Mouse (Mus musculus) neural tube, embryonic 11.5 days (tissue): ENCODE measurements at regions not wholly inside any gene's neighbourhood (a gene's known extent, or its start where the extent isn't known, plus 50 kb on each side); places are given as distances from the start of the nearest gene placed in this dataset.
A peak's percentile ranks its signal among the peaks of the same experiment; 100 is the strongest.

Experiments
- ATAC-seq: fragments of 200-750 bp; cut with Nextera tagmentation; 2 replicates; pipeline ENCODE4 v1.8.0; 2017; ENCODE audit warnings: moderate number of reproducible peaks, mild to moderate bottlenecking, moderate TSS enrichment, moderate library complexity; ENCODE audit not compliant: insufficient read depth, low FRiP score, low TSS enrichment
- DNase-seq: peaks from one replicate; pipeline ENCODE4 v3.0.0-alpha.2; 2015; ENCODE audit warnings: low spot score
- H3K27ac ChIP-seq: fragments of 300-500 bp; sonication (generic); 2 replicates; pipeline ENCODE4 v1.5.1; 2014; ENCODE audit warnings: low read depth, mild to moderate bottlenecking, low read length
- H3K27me3 ChIP-seq: fragments of 300-500 bp; sonication (generic); 2 replicates; pipeline ENCODE4 v1.6.1; 2014; ENCODE audit warnings: mild to moderate bottlenecking, low read length, mixed read lengths; ENCODE audit not compliant: control insufficient read depth, insufficient read depth
- H3K36me3 ChIP-seq: fragments of 300-500 bp; sonication (generic); 2 replicates; pipeline ENCODE4 v1.6.1; 2014; ENCODE audit warnings: mild to moderate bottlenecking, low read length, moderate library complexity, mixed read lengths; ENCODE audit not compliant: control insufficient read depth, insufficient read depth
- H3K4me1 ChIP-seq: fragments of 300-500 bp; sonication (generic); 2 replicates; pipeline ENCODE4 v1.6.1; 2014; ENCODE audit warnings: low read length, mixed read lengths; ENCODE audit not compliant: control insufficient read depth, insufficient read depth
- H3K4me2 ChIP-seq: fragments of 300-500 bp; sonication (generic); 2 replicates; pipeline ENCODE4 v1.6.1; 2014; ENCODE audit warnings: low read depth, mild to moderate bottlenecking, moderate library complexity
- H3K4me3 ChIP-seq: fragments of 300-500 bp; sonication (generic); 2 replicates; pipeline ENCODE4 v1.5.1; 2014; ENCODE audit warnings: low read depth, low read length
- H3K9ac ChIP-seq: fragments of 300-500 bp; sonication (generic); 2 replicates; pipeline ENCODE4 v1.6.1; 2014; ENCODE audit warnings: mild to moderate bottlenecking, low read length
- H3K9me3 ChIP-seq: fragments of 300-500 bp; sonication (generic); 2 replicates; pipeline ENCODE4 v1.6.1; 2016; ENCODE audit warnings: low read length; ENCODE audit not compliant: control insufficient read depth
- WGBS: fragments of 180-500 bp; shearing (Covaris S2); extraction: QIAGEN DNeasy Blood & Tissue Kit; methylation state at CpG from one replicate; pipeline ENCODE4 v1.1.7; 2014; 5-methylcytosine and 5-hydroxymethylcytosine counted together

DNA sequence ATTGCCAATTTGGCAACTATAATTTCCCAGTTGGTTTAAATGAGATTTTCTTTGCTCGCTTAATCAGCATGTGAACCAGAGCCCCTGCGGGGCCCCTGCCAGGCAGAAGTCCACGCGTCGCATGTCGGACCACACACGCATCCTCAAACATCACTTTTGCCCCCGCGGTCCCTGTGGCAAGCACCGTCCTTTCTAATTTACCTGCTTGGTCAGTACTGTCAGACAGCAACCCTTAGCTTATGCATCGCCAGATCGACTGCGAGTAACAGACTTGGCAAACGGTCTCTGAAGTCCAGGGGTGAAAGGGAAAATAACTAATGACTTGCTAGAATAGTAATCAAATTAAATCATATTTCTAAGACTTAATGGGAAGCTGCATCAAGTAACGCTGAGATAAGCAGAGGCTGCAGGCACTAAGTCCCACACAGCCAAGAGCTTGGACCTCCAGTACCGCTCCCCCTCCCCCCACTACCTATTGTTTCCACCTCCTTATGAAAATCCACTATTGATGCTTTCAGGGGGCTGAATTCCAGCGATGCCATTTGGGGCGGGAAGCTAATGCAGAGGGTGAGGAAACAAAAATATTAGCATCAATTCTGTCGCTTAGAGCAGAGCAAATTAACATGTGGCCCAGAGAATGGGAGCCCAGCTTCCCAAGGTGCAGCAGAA, 142.0 kb upstream of the Cntnap4 start:
- WGBS = 65% methylated on average over 19 of the region's 19 CpGs
- no peak overlapping the region for H3K9ac ChIP-seq
- H3K4me1 ChIP-seq = no peaks in the 10 kb centered on the region
- ATAC-seq (no peak), DNase-seq (no peak)
- H3K9me3 ChIP-seq = no peaks in the 10 kb centered on the region
- no peak overlapping the region for H3K27ac ChIP-seq
- H3K4me3 ChIP-seq = no peak overlapping the region
- H3K36me3 ChIP-seq = no peaks in the 10 kb centered on the region
- H3K27me3 ChIP-seq = no peaks in the 10 kb centered on the region
- H3K4me2 ChIP-seq = no peak overlapping the region

DNA sequence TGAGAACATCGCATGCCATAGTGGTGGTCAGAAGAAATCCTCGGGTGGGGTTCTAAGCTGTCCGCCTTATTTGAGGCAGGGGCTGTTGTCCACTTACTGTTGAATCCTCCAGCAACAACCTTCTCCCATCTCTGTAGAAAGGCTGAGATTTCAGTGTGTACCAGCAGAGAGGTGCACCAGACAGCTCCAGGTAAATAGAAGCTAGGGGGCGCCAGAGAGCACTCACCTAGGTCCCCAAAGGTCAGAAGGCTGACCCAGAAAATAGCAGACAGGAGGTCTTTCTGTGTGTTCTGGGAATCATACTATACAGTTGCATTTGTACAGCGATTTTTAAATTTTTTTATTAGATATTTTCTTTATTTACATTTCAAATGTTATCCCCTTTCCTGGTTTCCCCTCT, 157.9 kb upstream of the Cntnap4 start:
- Histone ChIP-seq H3K4me3 (no peak overlapping the region), H3K27me3 (no peaks in the 10 kb centered on the region), H3K27ac (no peak overlapping the region), H3K36me3 (no peaks in the 10 kb centered on the region), H3K9me3 (no peaks in the 10 kb centered on the region), H3K4me2 (no peak overlapping the region), H3K4me1 (no peaks in the 10 kb centered on the region), H3K9ac (no peak overlapping the region)
- 88% methylated on average over 5 of the region's 5 CpGs for WGBS
- no peak for DNase-seq
- ATAC-seq = no peak

DNA sequence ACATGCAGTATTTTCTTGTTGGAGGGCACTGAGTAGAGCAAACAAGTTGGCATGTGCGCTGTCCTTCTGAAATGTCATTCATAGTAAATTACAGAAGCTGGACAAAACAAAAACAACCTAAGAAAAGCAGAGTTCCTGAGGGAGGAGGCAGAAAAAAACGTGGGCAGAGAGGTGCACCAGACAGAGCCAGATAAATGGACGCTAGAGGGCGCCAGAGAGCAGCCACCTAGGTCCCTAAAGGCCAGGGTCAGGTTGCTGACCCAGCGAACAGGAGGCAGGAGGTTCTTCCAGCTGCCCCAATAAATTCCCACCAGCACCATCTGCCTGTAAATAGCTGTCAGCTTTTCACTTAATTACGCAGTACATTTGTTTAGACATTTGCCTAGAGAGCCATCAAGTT, 158.6 kb upstream of the Cntnap4 start:
- peak; percentile 47 for DNase-seq
- ATAC-seq = peak; percentile 38; the same call in 1 of the 2 replicates
- Histone ChIP-seq H3K27me3 (no peaks in the 10 kb centered on the region), H3K9me3 (no peaks in the 10 kb centered on the region), H3K36me3 (no peaks in the 10 kb centered on the region), H3K4me3 (no peak overlapping the region), H3K4me2 (no peak overlapping the region), H3K9ac (no peak overlapping the region), H3K4me1 (no peaks in the 10 kb centered on the region), H3K27ac (no peak overlapping the region)
- WGBS = 18% methylated on average over 6 of the region's 6 CpGs

DNA sequence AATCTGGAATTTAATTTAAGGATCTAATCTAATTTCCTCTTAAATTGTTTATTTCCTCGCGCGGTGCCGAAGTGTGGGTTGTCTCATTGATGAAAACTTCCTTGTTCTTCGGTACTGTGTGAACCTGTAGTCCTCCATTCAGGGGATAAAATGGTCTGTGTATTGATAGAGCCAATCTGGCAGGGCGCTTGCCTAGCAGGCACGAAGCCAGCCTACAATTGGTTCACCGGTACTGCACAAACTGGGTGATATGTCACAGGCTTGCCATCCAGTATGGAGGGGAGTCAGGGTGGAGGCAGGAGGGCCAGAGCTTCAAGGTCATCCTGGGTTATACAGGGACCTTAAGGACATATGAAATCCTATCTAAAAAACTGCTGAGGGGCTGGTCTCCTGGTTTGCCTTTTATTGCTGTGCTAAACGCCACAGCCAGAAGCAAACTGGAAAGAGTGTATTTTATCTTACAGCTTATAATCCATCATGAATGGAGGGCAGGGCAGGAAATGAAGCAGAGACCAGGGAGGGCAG, 161.6 kb upstream of the Cntnap4 start:
- DNase-seq (no peak), ATAC-seq (no peak)
- H3K27ac ChIP-seq = no peak overlapping the region
- no peak overlapping the region for H3K4me3 ChIP-seq
- no peak overlapping the region for H3K4me2 ChIP-seq
- WGBS = 91% methylated on average over 9 of the region's 9 CpGs
- no peaks in the 10 kb centered on the region for H3K4me1 ChIP-seq
- no peak overlapping the region for H3K9ac ChIP-seq
- no peaks in the 10 kb centered on the region for H3K36me3 ChIP-seq
- H3K27me3 ChIP-seq = no peaks in the 10 kb centered on the region
- H3K9me3 ChIP-seq = no peaks in the 10 kb centered on the region

DNA sequence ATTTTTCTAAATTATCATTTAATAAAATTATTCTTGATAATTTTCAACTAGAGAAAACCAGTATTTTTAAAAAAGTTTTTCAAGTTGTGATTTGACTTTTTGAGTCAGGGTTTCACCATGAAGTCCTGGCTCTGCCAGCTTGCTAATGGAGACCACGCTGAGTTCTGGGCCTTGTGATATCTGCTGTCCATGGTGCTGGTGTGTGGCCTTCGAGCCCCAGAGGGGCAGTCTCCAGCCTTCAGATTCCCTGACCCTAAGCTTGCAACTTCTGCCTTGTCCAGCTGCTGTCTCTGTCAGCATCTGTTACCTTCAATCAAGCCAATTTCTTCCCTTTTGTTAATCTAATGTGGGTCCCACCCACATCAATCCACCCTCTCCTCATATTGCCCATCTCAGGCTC, 165.8 kb upstream of the Cntnap4 start:
- DNase-seq = no peak
- WGBS = 9% methylated on average over 2 of the region's 2 CpGs

DNA sequence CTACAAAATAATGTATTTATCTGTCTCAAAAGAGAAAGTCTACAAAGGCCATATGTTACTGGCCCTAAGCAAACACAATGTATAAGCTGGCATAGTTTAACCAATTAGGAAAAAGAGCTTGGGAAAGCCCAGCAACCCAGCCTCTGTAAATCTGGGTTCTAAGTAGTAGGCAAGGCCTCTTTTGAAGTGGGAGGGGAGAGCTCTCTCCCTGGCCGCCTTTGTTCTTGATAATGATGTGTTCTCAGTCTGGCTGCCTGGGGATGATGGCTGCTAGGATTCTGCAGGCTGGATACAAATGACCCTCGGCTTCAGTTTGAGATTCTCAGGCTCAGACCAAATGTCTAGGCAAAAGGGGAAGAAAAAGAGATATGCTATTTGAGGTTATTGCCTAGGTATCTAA, 172.4 kb upstream of the Cntnap4 start:
- WGBS = 14% methylated on average over 2 of the region's 2 CpGs
- no peak overlapping the region for H3K27ac ChIP-seq

More for the DNA sequence above, 165.8 kb upstream of the Cntnap4 start:
- no peaks in the 10 kb centered on the region for H3K4me1 ChIP-seq
- H3K27ac ChIP-seq = no peak overlapping the region
- H3K4me3 ChIP-seq = no peak overlapping the region
- H3K36me3 ChIP-seq = no peaks in the 10 kb centered on the region
- no peak overlapping the region for H3K4me2 ChIP-seq
- no peaks in the 10 kb centered on the region for H3K9me3 ChIP-seq
- H3K9ac ChIP-seq = no peak overlapping the region
- H3K27me3 ChIP-seq = no peaks in the 10 kb centered on the region
- ATAC-seq = no peak

DNA sequence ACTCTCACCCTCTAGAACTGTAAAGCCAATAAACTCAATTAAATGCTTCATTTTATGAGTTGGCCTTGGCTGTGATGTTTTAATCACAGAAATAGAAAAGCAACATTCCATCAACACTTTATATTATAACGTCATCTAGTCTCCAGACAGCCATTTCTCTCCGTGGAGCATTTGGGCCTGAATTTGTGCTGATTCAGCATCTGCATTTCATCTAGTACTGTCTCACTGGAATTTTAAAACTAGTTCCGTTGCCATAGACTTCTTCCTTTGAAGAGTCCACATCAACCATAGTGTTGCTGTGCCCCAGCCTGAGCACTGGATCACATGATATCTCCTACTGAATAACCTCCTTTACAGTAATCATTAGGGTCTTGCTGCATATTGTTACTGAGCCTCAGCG, 179.7 kb upstream of the Cntnap4 start:
- H3K4me1 ChIP-seq = no peaks in the 10 kb centered on the region
- ATAC-seq (no peak), DNase-seq (no peak)
- H3K27ac ChIP-seq = no peak overlapping the region
- 85% methylated on average over 4 of the region's 4 CpGs for WGBS
- H3K4me3 ChIP-seq = no peak overlapping the region
- no peak overlapping the region for H3K9ac ChIP-seq
- H3K4me2 ChIP-seq = no peak overlapping the region
- H3K9me3 ChIP-seq = no peaks in the 10 kb centered on the region
- no peaks in the 10 kb centered on the region for H3K36me3 ChIP-seq
- H3K27me3 ChIP-seq = no peaks in the 10 kb centered on the region

More for the DNA sequence above, 172.4 kb upstream of the Cntnap4 start:
- Histone ChIP-seq H3K27me3 (no peaks in the 10 kb centered on the region), H3K36me3 (no peaks in the 10 kb centered on the region), H3K4me3 (no peak overlapping the region), H3K4me2 (no peak overlapping the region), H3K9ac (no peak overlapping the region), H3K9me3 (no peaks in the 10 kb centered on the region), H3K4me1 (no peaks in the 10 kb centered on the region)
- peak; percentile 17 for DNase-seq
- ATAC-seq = no peak

DNA sequence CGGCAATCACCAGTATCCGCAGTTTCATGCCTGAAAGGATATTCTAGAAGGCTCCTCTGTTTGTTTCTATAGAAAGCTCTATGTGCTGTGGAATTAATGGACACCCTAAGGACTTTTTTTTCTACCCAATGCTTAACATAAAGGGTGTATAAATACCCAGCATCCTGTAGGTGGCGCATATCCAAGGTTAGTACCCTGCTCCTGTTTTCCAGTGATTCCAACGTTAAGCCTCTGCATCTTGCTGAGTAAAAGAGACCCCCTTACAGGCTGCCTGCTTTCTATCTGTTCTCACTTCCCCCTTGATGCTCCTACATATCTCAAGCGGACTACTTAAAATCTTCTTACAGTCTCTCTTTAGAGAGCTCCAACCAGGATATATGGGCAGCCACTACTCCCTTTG, 221.5 kb upstream of the Cntnap4 start:
- H3K27ac ChIP-seq = no peak overlapping the region
- no peak overlapping the region for H3K9ac ChIP-seq
- no peak overlapping the region for H3K4me2 ChIP-seq
- no peaks in the 10 kb centered on the region for H3K36me3 ChIP-seq
- H3K9me3 ChIP-seq = no peaks in the 10 kb centered on the region
- DNase-seq (peak; percentile 38), ATAC-seq (no peak)
- no peaks in the 10 kb centered on the region for H3K4me1 ChIP-seq
- no peak overlapping the region for H3K4me3 ChIP-seq
- H3K27me3 ChIP-seq = no peaks in the 10 kb centered on the region
- 33% methylated on average over 5 of the region's 5 CpGs for WGBS

DNA sequence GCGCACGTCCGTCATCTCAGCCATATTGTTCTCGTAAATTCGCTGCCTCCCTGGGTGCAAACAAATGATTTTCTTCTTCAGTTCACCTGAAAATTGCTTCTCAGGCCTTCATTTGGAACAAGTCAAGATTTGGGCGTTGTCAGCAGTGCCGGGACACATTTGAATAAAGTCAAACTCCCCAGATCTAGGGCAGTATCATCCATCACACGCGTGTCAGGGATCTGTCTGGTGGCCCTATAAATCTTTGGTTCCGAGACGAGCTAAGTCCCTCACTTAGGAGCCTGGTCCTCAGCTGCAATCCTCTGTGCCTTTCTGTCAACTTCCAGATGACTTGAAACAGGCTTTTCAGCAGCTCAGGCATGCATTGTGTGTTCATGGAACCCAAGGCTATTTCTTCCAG, 236.7 kb upstream of the Cntnap4 start:
- ATAC-seq (peak; percentile 67; the same call in 1 of the 2 replicates), DNase-seq (peak; percentile 26)
- no peak overlapping the region for H3K9ac ChIP-seq
- no peak overlapping the region for H3K4me3 ChIP-seq
- H3K4me2 ChIP-seq = no peak overlapping the region
- no peaks in the 10 kb centered on the region for H3K36me3 ChIP-seq
- 27% methylated on average over 11 of the region's 11 CpGs for WGBS
- H3K27ac ChIP-seq = no peak overlapping the region
- no peaks in the 10 kb centered on the region for H3K4me1 ChIP-seq
- no peaks in the 10 kb centered on the region for H3K9me3 ChIP-seq
- H3K27me3 ChIP-seq = no peaks in the 10 kb centered on the region
